Mouse (Mus musculus) granulocyte monocyte progenitor cell, adult 5-6 weeks (primary cell): ENCODE results near the gene Fgf10. TPM values are rescaled to one million over a fixed set of nuclear protein-coding genes. Genes with fewer than 3 reads are reported as not detected.
A peak's percentile ranks its signal among the peaks of the same experiment; 100 is the strongest.

Experiments used
- ATAC-seq: replicated peaks from 2 replicates; pipeline ENCODE4 v1.8.0; 2016; ENCODE audit warnings: mild to moderate bottlenecking, moderate TSS enrichment, inconsistent platforms; ENCODE audit not compliant: poor library complexity, severe bottlenecking
- total RNA-seq, 2 experiments: library from RNA; stranded (forward) in 1 of 2; stranded (reverse) in 1 of 2; fragments of 200-712, 200-1000 nt in 1 of 2; fragments of >200 nt in 1 of 2; fragmentation: Nextera tagmentation in 1 of 2; gene quantifications; 2 replicates each; pipeline ENCODE4 v1.2.3; 2014 to 2017

Fgf10 gene
- total RNA-seq, 2 experiments from 2014 or later = not detected

GRCm38 (mm10) chr13:118716265-118716664 lies 46.7 kb downstream of the Fgf10 start:
- ATAC-seq = no peak

- ATAC-seq = no peak
Observed at GRCm38 (mm10) chr13:118716726-118717125, 47.1 kb downstream of the Fgf10 start.

- ATAC-seq = no peak
Observed at GRCm38 (mm10) chr13:118718396-118718795, 48.8 kb downstream of the Fgf10 start.

GRCm38 (mm10) chr13:118721668-118722067 lies 52.1 kb downstream of the Fgf10 start:
- no peak for ATAC-seq

- no peak for ATAC-seq
Observed at GRCm38 (mm10) chr13:118731850-118732552, 62.4 kb downstream of the Fgf10 start.

GRCm38 (mm10) chr13:118739854-118740411 lies 70.3 kb downstream of the Fgf10 start:
- ATAC-seq = no peak

GRCm38 (mm10) chr13:118742788-118743187 lies 73.2 kb downstream of the Fgf10 start:
- no peak for ATAC-seq

GRCm38 (mm10) chr13:118744806-118745205 lies 75.2 kb downstream of the Fgf10 start:
- no peak for ATAC-seq

- no peak for ATAC-seq
Observed at GRCm38 (mm10) chr13:118746427-118746826, 76.8 kb downstream of the Fgf10 start.

- ATAC-seq = no peak
Observed at GRCm38 (mm10) chr13:118754024-118754423, 84.4 kb downstream of the Fgf10 start.

GRCm38 (mm10) chr13:118759021-118759420 lies 89.4 kb downstream of the Fgf10 start:
- ATAC-seq = no peak

- no peak for ATAC-seq
Observed at GRCm38 (mm10) chr13:118762982-118763381, 93.4 kb downstream of the Fgf10 start.

- no peak for ATAC-seq
Observed at GRCm38 (mm10) chr13:118772188-118772587, 102.6 kb downstream of the Fgf10 start.

GRCm38 (mm10) chr13:118775148-118775547 lies 105.6 kb downstream of the Fgf10 start:
- ATAC-seq = peak; percentile 73

- no peak for ATAC-seq
Observed at GRCm38 (mm10) chr13:118779161-118779560, 109.6 kb downstream of the Fgf10 start.

- ATAC-seq = no peak
Observed at GRCm38 (mm10) chr13:118791753-118792152, 122.2 kb downstream of the Fgf10 start.

GRCm38 (mm10) chr13:118792198-118792597 lies 122.6 kb downstream of the Fgf10 start:
- no peak for ATAC-seq

GRCm38 (mm10) chr13:118800176-118800575 lies 130.6 kb downstream of the Fgf10 start:
- no peak for ATAC-seq

- ATAC-seq = no peak
Observed at GRCm38 (mm10) chr13:118806662-118807061, 137.1 kb downstream of the Fgf10 start.

GRCm38 (mm10) chr13:118819785-118820184 lies 150.2 kb downstream of the Fgf10 start:
- ATAC-seq = no peak

- no peak for ATAC-seq
Observed at GRCm38 (mm10) chr13:118823113-118823512, 153.5 kb downstream of the Fgf10 start.

- ATAC-seq = no peak
Observed at GRCm38 (mm10) chr13:118825102-118825501, 155.5 kb downstream of the Fgf10 start.
